Mouse (Mus musculus) ES-E14 (cell line): ENCODE results near the gene Znrd1as.

ENCODE experiments used
- CHD2 ChIP-seq: IDR thresholded peaks from 2 replicates; pipeline ENCODE4 v1.6.1; 2014; ENCODE audit warnings: mild to moderate bottlenecking, low read depth, low read length, inconsistent platforms
- HCFC1 ChIP-seq: IDR thresholded peaks from 2 replicates; pipeline ENCODE4 v1.6.1; 2012; ENCODE audit warnings: low read length, inconsistent platforms, borderline replicate concordance; ENCODE audit not compliant: insufficient read depth
- MAFK ChIP-seq: IDR thresholded peaks from 2 replicates; pipeline ENCODE4 v1.6.1; 2014; ENCODE audit warnings: mild to moderate bottlenecking, low read depth, low read length, inconsistent platforms; ENCODE audit not compliant: insufficient read depth
- ZC3H11A ChIP-seq: IDR thresholded peaks from 2 replicates; pipeline ENCODE4 v1.6.1; 2012; ENCODE audit warnings: low read depth, mild to moderate bottlenecking, inconsistent platforms, low read length, borderline replicate concordance
- ZNF384 ChIP-seq: IDR thresholded peaks from 2 replicates; pipeline ENCODE4 v1.6.1; 2012; ENCODE audit warnings: low read depth, low read length, inconsistent platforms

DNA sequence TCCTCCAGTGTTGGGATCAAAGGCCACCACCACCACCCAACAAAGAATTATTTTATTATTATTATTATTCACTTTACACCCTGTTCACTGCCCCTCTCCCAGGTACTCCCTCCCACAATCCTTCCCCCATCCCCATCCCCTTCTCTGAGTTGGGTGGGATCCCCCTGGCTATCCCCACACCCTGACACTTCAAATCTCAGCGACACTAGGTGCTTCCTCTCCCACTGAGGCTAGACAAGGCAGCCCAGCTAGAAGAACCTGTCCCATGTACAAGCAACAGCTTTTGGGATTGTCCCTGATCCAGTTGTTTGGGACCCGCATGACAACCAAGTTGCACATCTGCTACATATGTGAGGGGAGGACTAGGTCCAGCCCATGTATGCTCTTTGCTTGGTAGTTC, 5.8 kb upstream of the Znrd1as start:
- no peak for TF ChIP-seq CHD2
- TF ChIP-seq MAFK: no peak
- TF ChIP-seq HCFC1: no peak
- no peak for TF ChIP-seq ZC3H11A
- no peak for TF ChIP-seq ZNF384
